Mouse (Mus musculus) hindlimb bud, embryonic 11.5 days (tissue): ENCODE results near the gene Utp20.
A peak's percentile ranks its signal among the peaks of the same experiment; 100 is the strongest.
"Not testable (repeated sequence)": the region's sequence is repeated elsewhere in the genome, so short reads cannot be mapped to it uniquely, and the experiment has no call there.

Experiments used
- DNase-seq: peaks from one replicate; pipeline ENCODE4 v3.0.0-alpha.2; 2012; ENCODE audit warnings: low read depth, low spot score; ENCODE audit errors: extremely low spot score

Utp20 gene

GRCm38 (mm10) chr10:88826188-88826946 is at the start of gene Utp20:
TSS of gene Utp20 (minus strand) at chr10:88826804.
- DNase-seq: peak; percentile 42

- no peak for DNase-seq
Measured at GRCm38 (mm10) chr10:88874870-88875269, 48.3 kb upstream of the Utp20 start.

- no peak for DNase-seq
Measured at GRCm38 (mm10) chr10:88866017-88866416, 39.4 kb upstream of the Utp20 start.

- no peak for DNase-seq
Measured at GRCm38 (mm10) chr10:88862293-88862692, 35.7 kb upstream of the Utp20 start.

- DNase-seq: no peak
Measured at GRCm38 (mm10) chr10:88861416-88861815, 34.8 kb upstream of the Utp20 start.

- no peak for DNase-seq
Measured at GRCm38 (mm10) chr10:88860911-88861310, 34.3 kb upstream of the Utp20 start.

- DNase-seq: no peak
Measured at GRCm38 (mm10) chr10:88853326-88853725, 26.7 kb upstream of the Utp20 start.

GRCm38 (mm10) chr10:88849976-88850375 is 23.4 kb upstream of the Utp20 start:
- DNase-seq: no peak

- no peak for DNase-seq
Measured at GRCm38 (mm10) chr10:88848876-88849476, 22.4 kb upstream of the Utp20 start.

- no peak for DNase-seq
Measured at GRCm38 (mm10) chr10:88834227-88834626, 7.6 kb upstream of the Utp20 start.

GRCm38 (mm10) chr10:88828361-88828760 is 1.8 kb upstream of the Utp20 start:
- no peak for DNase-seq

- no peak for DNase-seq
Measured at GRCm38 (mm10) chr10:88827596-88827995, 992 bp upstream of the Utp20 start.

GRCm38 (mm10) chr10:88826947-88827306 is 323 bp upstream of the Utp20 start:
- DNase-seq: not testable (repeated sequence)

- no peak for DNase-seq
Measured at GRCm38 (mm10) chr10:88817335-88817734, 9.3 kb downstream of the Utp20 start.

- no peak for DNase-seq
Measured at GRCm38 (mm10) chr10:88815256-88815655, 11.3 kb downstream of the Utp20 start.

GRCm38 (mm10) chr10:88811704-88812103 is 14.9 kb downstream of the Utp20 start:
- no peak for DNase-seq

- DNase-seq: no peak
Measured at GRCm38 (mm10) chr10:88802236-88802635, 24.4 kb downstream of the Utp20 start.

- DNase-seq: no peak
Measured at GRCm38 (mm10) chr10:88799381-88799780, 27.2 kb downstream of the Utp20 start.

- no peak for DNase-seq
Measured at GRCm38 (mm10) chr10:88797452-88797851, 29.2 kb downstream of the Utp20 start.

- DNase-seq: no peak
Measured at GRCm38 (mm10) chr10:88796939-88797338, 29.7 kb downstream of the Utp20 start.

- DNase-seq: no peak
Measured at GRCm38 (mm10) chr10:88795226-88795625, 31.4 kb downstream of the Utp20 start.

- no peak for DNase-seq
Measured at GRCm38 (mm10) chr10:88794606-88795005, 32.0 kb downstream of the Utp20 start.

GRCm38 (mm10) chr10:88793671-88794070 is 32.9 kb downstream of the Utp20 start:
- no peak for DNase-seq
